Mouse (Mus musculus) intestine, embryonic 14.5 days (tissue): ENCODE measurements around the gene Fam81b. TPM values are rescaled to one million over a fixed set of nuclear protein-coding genes. Genes with fewer than 3 reads are reported as not detected.

Experiments used
- ATAC-seq: fragments of 200-750 bp; cut with Nextera tagmentation; replicated peaks from 2 replicates; pipeline ENCODE4 v1.8.0; 2017; ENCODE audit warnings: low read depth, moderate number of reproducible peaks, moderate TSS enrichment, moderate library complexity; ENCODE audit not compliant: low FRiP score, low TSS enrichment
- DNase-seq: peaks from one replicate; pipeline ENCODE4 v3.0.0-alpha.2; 2018; ENCODE audit warnings: low spot score
- H3K27ac ChIP-seq: fragments of 300-500 bp; sonication (generic); 2 replicates; pipeline ENCODE4 v1.5.1; 2014; ENCODE audit warnings: low read depth, mild to moderate bottlenecking, control low read depth
- H3K27me3 ChIP-seq: fragments of 300-500 bp; sonication (generic); replicated peaks from 2 replicates; pipeline ENCODE4 v1.6.1; 2014; ENCODE audit warnings: low read length, control low read depth; ENCODE audit not compliant: control insufficient read depth, insufficient read depth
- H3K36me3 ChIP-seq: fragments of 300-500 bp; sonication (generic); 2 replicates; pipeline ENCODE4 v1.6.1; 2014; ENCODE audit warnings: low read length, control low read depth; ENCODE audit not compliant: control insufficient read depth, insufficient read depth
- H3K4me1 ChIP-seq: fragments of 300-500 bp; sonication (generic); replicated peaks from 2 replicates; pipeline ENCODE4 v1.6.1; 2014; ENCODE audit warnings: low read length, control low read depth, mixed read lengths; ENCODE audit not compliant: control insufficient read depth, insufficient read depth
- H3K4me2 ChIP-seq: fragments of 300-500 bp; sonication (generic); 2 replicates; pipeline ENCODE4 v1.6.1; 2014; ENCODE audit warnings: low read length
- H3K4me3 ChIP-seq: fragments of 300-500 bp; sonication (generic); 2 replicates; pipeline ENCODE4 v1.5.1; 2014; ENCODE audit warnings: low read depth, low read length, control low read depth, mixed read lengths
- H3K9ac ChIP-seq: fragments of 300-500 bp; sonication (generic); 2 replicates; pipeline ENCODE4 v1.6.1; 2014; ENCODE audit warnings: mild to moderate bottlenecking, low read length
- H3K9me3 ChIP-seq: fragments of 300-500 bp; sonication (generic); 2 replicates; pipeline ENCODE4 v1.6.1; 2016; ENCODE audit warnings: low read length, control low read depth; ENCODE audit not compliant: control insufficient read depth
- WGBS: fragments of 180-500 bp; shearing (Covaris S2); extraction: QIAGEN DNeasy Blood & Tissue Kit; methylation state at CpG from one replicate; pipeline ENCODE4 v1.1.7; 2014; 5-methylcytosine and 5-hydroxymethylcytosine counted together
- polyA plus RNA-seq: library from polyadenylated mRNA; unstranded; fragments of >200 nt; fragmentation: Nextera tagmentation; extraction: Ambion mirVana; gene quantifications from 2 replicates; pipeline ENCODE4 v1.2.1, GENCODE M21; 2014

Fam81b gene
- polyA plus RNA-seq, 1 experiment from 2014 or later, result not detected

DNA sequence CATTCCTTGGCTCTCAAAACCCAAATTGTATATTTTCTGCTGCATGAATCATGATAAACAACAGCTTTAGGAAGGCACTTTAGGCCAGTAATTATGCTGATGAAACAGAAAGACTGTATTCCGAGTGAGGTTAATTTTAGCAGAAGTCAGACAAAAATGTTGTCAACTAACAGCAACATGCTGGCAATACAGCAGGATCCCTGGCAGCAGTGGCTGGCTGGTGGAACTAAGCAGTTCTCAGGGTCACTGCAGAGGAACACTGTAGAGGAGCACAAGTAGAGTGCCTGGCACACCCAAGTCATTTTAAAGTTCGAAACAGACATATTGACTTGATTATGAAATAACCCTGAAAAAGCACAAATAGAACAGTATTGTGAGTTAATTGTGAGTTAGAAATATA, 2.8 kb downstream of the Fam81b start:
- H3K4me2 ChIP-seq, result no peak overlapping the region
- H3K4me3 ChIP-seq, result no peak overlapping the region
- no peaks in the 10 kb centered on the region for H3K4me1 ChIP-seq
- H3K27ac ChIP-seq, result no peak overlapping the region
- peaks cover 3% of the 10 kb centered on the region; the same call in 1 of the 2 replicates for H3K9me3 ChIP-seq
- ATAC-seq (no peak), DNase-seq (no peak)
- WGBS, result 81% methylated on average over 2 of the region's 2 CpGs
- H3K36me3 ChIP-seq, result no peaks in the 10 kb centered on the region
- no peaks in the 10 kb centered on the region for H3K27me3 ChIP-seq
- H3K9ac ChIP-seq, result no peak overlapping the region

- WGBS, result 60% methylated on average over 4 of the region's 4 CpGs
- Histone ChIP-seq H3K4me3 (no peak overlapping the region), H3K9ac (no peak overlapping the region), H3K4me1 (no peaks in the 10 kb centered on the region), H3K4me2 (no peak overlapping the region), H3K9me3 (no peaks in the 10 kb centered on the region), H3K27ac (no peak overlapping the region), H3K27me3 (no peaks in the 10 kb centered on the region), H3K36me3 (no peaks in the 10 kb centered on the region)
- ATAC-seq (no peak), DNase-seq (no peak)
Measured at GRCm38 (mm10) chr13:76292050-76292449, 12.8 kb downstream of the Fam81b start.

GRCm38 (mm10) chr13:76284597-76284996, 20.3 kb downstream of the Fam81b start:
- no peaks in the 10 kb centered on the region for H3K4me1 ChIP-seq
- no peak overlapping the region for H3K9ac ChIP-seq
- 90% methylated on average over 3 of the region's 3 CpGs for WGBS
- H3K27me3 ChIP-seq, result no peaks in the 10 kb centered on the region
- no peak overlapping the region for H3K27ac ChIP-seq
- H3K36me3 ChIP-seq, result no peaks in the 10 kb centered on the region
- DNase-seq (no peak), ATAC-seq (no peak)
- no peak overlapping the region for H3K4me3 ChIP-seq
- H3K9me3 ChIP-seq, result no peaks in the 10 kb centered on the region
- no peak overlapping the region for H3K4me2 ChIP-seq

GRCm38 (mm10) chr13:76264361-76265026, 40.4 kb downstream of the Fam81b start:
- Histone ChIP-seq H3K4me1 (no peaks in the 10 kb centered on the region), H3K9ac (no peak overlapping the region), H3K36me3 (no peaks in the 10 kb centered on the region), H3K27ac (no peak overlapping the region), H3K27me3 (no peaks in the 10 kb centered on the region), H3K4me3 (no peak overlapping the region), H3K9me3 (no peaks in the 10 kb centered on the region), H3K4me2 (no peak overlapping the region)
- ATAC-seq, result no peak
- 74% methylated on average over 5 of the region's 5 CpGs for WGBS
- no peak for DNase-seq

DNA sequence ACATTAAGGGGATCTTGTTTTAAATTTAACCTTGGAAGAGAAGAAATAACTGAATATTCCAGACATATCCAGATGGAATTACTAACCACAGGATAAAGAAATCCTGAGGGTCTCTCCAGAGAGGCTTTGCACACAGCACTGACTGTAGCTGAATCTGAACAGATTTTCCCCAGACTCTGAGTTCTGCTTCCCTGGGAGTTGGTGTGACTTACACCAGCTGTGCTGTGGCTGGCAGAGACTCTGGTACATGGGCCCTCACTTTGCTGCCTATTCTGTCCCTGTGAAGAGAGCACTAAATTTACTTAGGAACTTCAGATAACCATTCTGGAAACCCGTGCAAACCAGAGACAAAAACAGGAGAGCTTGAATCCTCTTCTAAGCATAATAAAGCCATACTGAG, 46.1 kb downstream of the Fam81b start:
- H3K9me3 ChIP-seq, result no peaks in the 10 kb centered on the region
- H3K4me3 ChIP-seq, result no peak overlapping the region
- 73% methylated on average over 1 of the region's 1 CpGs for WGBS
- no peak overlapping the region for H3K4me2 ChIP-seq
- no peaks in the 10 kb centered on the region for H3K4me1 ChIP-seq
- no peaks in the 10 kb centered on the region for H3K27me3 ChIP-seq
- no peak for DNase-seq
- no peak for ATAC-seq
- H3K27ac ChIP-seq, result no peak overlapping the region
- H3K36me3 ChIP-seq, result no peaks in the 10 kb centered on the region
- no peak overlapping the region for H3K9ac ChIP-seq

GRCm38 (mm10) chr13:76256350-76256749, 48.5 kb downstream of the Fam81b start:
- Histone ChIP-seq H3K36me3 (no peaks in the 10 kb centered on the region), H3K27me3 (no peaks in the 10 kb centered on the region), H3K4me1 (no peaks in the 10 kb centered on the region), H3K9me3 (no peaks in the 10 kb centered on the region), H3K27ac (no peak overlapping the region), H3K4me2 (no peak overlapping the region), H3K9ac (no peak overlapping the region), H3K4me3 (no peak overlapping the region)
- WGBS, result 70% methylated on average over 3 of the region's 3 CpGs
- DNase-seq, result no peak
- no peak for ATAC-seq

DNA sequence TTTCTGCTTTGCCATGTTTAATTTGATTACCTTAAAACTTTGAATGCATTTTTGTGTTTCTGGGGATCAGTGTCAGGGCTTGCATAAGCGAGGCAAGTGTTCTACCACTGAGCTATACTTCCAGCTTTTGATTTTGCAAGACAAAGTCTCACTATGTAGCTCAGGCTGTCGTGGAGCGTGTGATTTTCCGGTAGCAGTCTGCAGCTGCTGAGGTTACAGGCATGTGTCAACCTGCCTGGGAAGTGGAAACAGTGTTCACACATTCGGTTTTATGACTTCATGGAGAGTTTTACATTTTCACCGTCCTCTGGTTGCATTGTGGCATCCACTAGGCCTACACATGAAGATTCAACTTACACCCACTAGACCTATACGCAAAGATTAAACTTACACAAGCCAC, 54.8 kb downstream of the Fam81b start:
- ATAC-seq (no peak), DNase-seq (no peak)
- Histone ChIP-seq H3K4me3 (no peak overlapping the region), H3K9ac (no peak overlapping the region), H3K9me3 (no peaks in the 10 kb centered on the region), H3K4me2 (no peak overlapping the region), H3K27ac (no peak overlapping the region), H3K27me3 (no peaks in the 10 kb centered on the region), H3K36me3 (no peaks in the 10 kb centered on the region), H3K4me1 (no peaks in the 10 kb centered on the region)
- WGBS, result 74% methylated on average over 7 of the region's 7 CpGs

- H3K9ac ChIP-seq, result no peak overlapping the region
- H3K27me3 ChIP-seq, result no peaks in the 10 kb centered on the region
- H3K36me3 ChIP-seq, result no peaks in the 10 kb centered on the region
- no peak overlapping the region for H3K27ac ChIP-seq
- WGBS, result 56% methylated on average over 1 of the region's 1 CpGs
- no peaks in the 10 kb centered on the region for H3K9me3 ChIP-seq
- DNase-seq (no peak), ATAC-seq (no peak)
- H3K4me2 ChIP-seq, result no peak overlapping the region
- H3K4me3 ChIP-seq, result no peak overlapping the region
- no peaks in the 10 kb centered on the region for H3K4me1 ChIP-seq
Measured at GRCm38 (mm10) chr13:76249066-76249465, 55.8 kb downstream of the Fam81b start.

- Histone ChIP-seq H3K27ac (no peak overlapping the region), H3K4me1 (no peaks in the 10 kb centered on the region), H3K9ac (no peak overlapping the region), H3K4me2 (no peak overlapping the region), H3K36me3 (no peaks in the 10 kb centered on the region), H3K4me3 (no peak overlapping the region), H3K27me3 (no peaks in the 10 kb centered on the region), H3K9me3 (no peaks in the 10 kb centered on the region)
- 49% methylated on average over 2 of the region's 2 CpGs for WGBS
- DNase-seq (no peak), ATAC-seq (no peak)
Measured at GRCm38 (mm10) chr13:76215397-76215796, 89.5 kb downstream of the Fam81b start.
